Mouse (Mus musculus) T-helper 17 cell (primary cell): ENCODE data around the gene Nxph4.

Experiments
- in situ Hi-C, 2 experiments: fragments of 300-600 bp; cut with MboI, MseI; formaldehyde crosslinking; loops; 1 replicate in 1 of 2; 2 replicates in 1 of 2; pipeline ENCODE4 v1.15.1; 2025; ENCODE audit warnings: high pct_unique_total_duplicates in 2 of 2

Nxph4 gene

GRCm38 (mm10) chr10:127543916-127544315 is 9.6 kb upstream of the Nxph4 start:
- in situ Hi-C loops = loop anchor here (5.0 kb wide), 1 partner anchor 37 kb away; no protein-coding TSS in a partner anchor

GRCm38 (mm10) chr10:127542720-127543119 is 8.4 kb upstream of the Nxph4 start:
- in situ Hi-C loops = loop anchor here (5.0 kb wide), 1 partner anchor 35 kb away; no protein-coding TSS in a partner anchor

- in situ Hi-C loops = loop anchor here (5.0 kb wide), 1 partner anchor 35 kb away; no protein-coding TSS in a partner anchor
Observed at GRCm38 (mm10) chr10:127542084-127542483, 7.7 kb upstream of the Nxph4 start.

- in situ Hi-C loops = loop anchor here (5.0 kb wide), 1 partner anchor 34 kb away; no protein-coding TSS in a partner anchor
Observed at GRCm38 (mm10) chr10:127541510-127541909, 7.2 kb upstream of the Nxph4 start.

GRCm38 (mm10) chr10:127537854-127538583 is 3.7 kb upstream of the Nxph4 start:
- in situ Hi-C loops = no loop called here

GRCm38 (mm10) chr10:127536586-127537314 is 2.4 kb upstream of the Nxph4 start:
- in situ Hi-C loops = no loop called here

- in situ Hi-C loops = no loop called here
Observed at GRCm38 (mm10) chr10:127534929-127535384, 598 bp upstream of the Nxph4 start.

- in situ Hi-C loops = no loop called here
Observed at GRCm38 (mm10) chr10:127531548-127531947, 2.8 kb downstream of the Nxph4 start.

- in situ Hi-C loops = no loop called here
Observed at GRCm38 (mm10) chr10:127530945-127531344, 3.4 kb downstream of the Nxph4 start.

- in situ Hi-C loops = no loop called here
Observed at GRCm38 (mm10) chr10:127527481-127527880, 6.9 kb downstream of the Nxph4 start.

GRCm38 (mm10) chr10:127526681-127527080 is 7.7 kb downstream of the Nxph4 start:
- in situ Hi-C loops = no loop called here

- in situ Hi-C loops = no loop called here
Observed at GRCm38 (mm10) chr10:127526048-127526447, 8.3 kb downstream of the Nxph4 start.

- in situ Hi-C loops = no loop called here
Observed at GRCm38 (mm10) chr10:127524646-127525255, 9.6 kb downstream of the Nxph4 start.

GRCm38 (mm10) chr10:127522088-127522581 is 12.2 kb downstream of the Nxph4 start, which contains the start of gene Shmt2:
Gene Shmt2, minus strand, starts transcription at chr10:127522444.
- in situ Hi-C loops = no loop called here

GRCm38 (mm10) chr10:127521611-127522080 is 12.7 kb downstream of the Nxph4 start:
- in situ Hi-C loops = no loop called here

- in situ Hi-C loops = no loop called here
Observed at GRCm38 (mm10) chr10:127520714-127521357, 13.5 kb downstream of the Nxph4 start.

GRCm38 (mm10) chr10:127519903-127520713 is 14.3 kb downstream of the Nxph4 start:
- in situ Hi-C loops = no loop called here

GRCm38 (mm10) chr10:127519041-127519701 is 15.2 kb downstream of the Nxph4 start:
- in situ Hi-C loops = no loop called here

- in situ Hi-C loops = no loop called here
Observed at GRCm38 (mm10) chr10:127517941-127518340, 16.4 kb downstream of the Nxph4 start.
